Mouse (Mus musculus) lung, adult 2 months (tissue): ENCODE data around the gene Baz2b.

Experiments used
- CTCF ChIP-seq: fragments of 200-500 bp; IDR thresholded peaks from 2 replicates; pipeline ENCODE4 v1.5.1; 2011; ENCODE audit warnings: mild to moderate bottlenecking, low read length, control low read depth; ENCODE audit not compliant: insufficient read depth
- POLR2A ChIP-seq: fragments of 200-500 bp; IDR thresholded peaks from 2 replicates; pipeline ENCODE4 v1.6.1; 2011; ENCODE audit warnings: low read depth, mild to moderate bottlenecking, control low read depth, low read length, borderline replicate concordance; ENCODE audit errors: extremely low read depth

DNA sequence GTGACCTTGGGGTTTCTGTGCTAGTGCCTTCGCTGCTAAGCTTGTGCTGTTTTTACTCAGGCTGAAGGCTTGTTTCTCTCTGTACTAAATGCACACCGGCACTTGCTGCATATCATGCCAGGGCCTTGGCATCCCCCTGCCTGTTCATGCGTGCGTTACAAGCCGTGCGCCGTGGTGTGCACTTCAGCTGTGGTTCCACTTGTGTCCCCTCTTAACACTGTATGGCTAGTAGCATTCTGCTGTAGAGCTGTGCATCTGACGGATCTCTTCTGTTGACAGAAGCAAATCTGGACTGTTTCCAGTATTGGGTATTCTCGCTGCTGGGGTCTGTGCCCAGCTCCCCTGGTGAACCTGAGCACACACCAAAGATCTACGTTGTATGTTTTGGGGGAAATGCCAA lies 356.1 kb downstream of the Baz2b start:
- TF ChIP-seq POLR2A (no peak), CTCF (no peak)
